Mouse (Mus musculus) erythroblast, adult 5-6 weeks (primary cell): ENCODE data around the gene Gmfb. TPM values are rescaled to one million over a fixed set of nuclear protein-coding genes. Genes with fewer than 3 reads are reported as not detected.
"Not testable (repeated sequence)": the region's sequence is repeated elsewhere in the genome, so short reads cannot be mapped to it uniquely, and the experiment has no call there.

Experiments
- ATAC-seq: replicated peaks from 2 replicates; pipeline ENCODE4 v1.8.0; 2016; ENCODE audit warnings: moderate number of reproducible peaks, mild to moderate bottlenecking, moderate TSS enrichment, inconsistent platforms; ENCODE audit not compliant: poor library complexity, low FRiP score, severe bottlenecking
- total RNA-seq, 2 experiments: library from RNA; stranded (forward) in 1 of 2; stranded (reverse) in 1 of 2; fragments of 150-400 nt in 1 of 2; fragments of 200-764, 138-1000 nt in 1 of 2; gene quantifications; 2 replicates each; pipeline versions ENCODE4 v1.2.3 to v1.2.4; 2015 to 2017; ENCODE audit warnings: low replicate concordance in 2 of 2

Gene Gmfb
- total RNA-seq (2015; ENCODE audit: low replicate concordance) (20.4 and 31.3 TPM in 2 replicates), total RNA-seq (2017; ENCODE audit: low replicate concordance) (23.1 and 25.0 TPM in 2 replicates)

GRCm38 (mm10) chr14:46821873-46822716 is at the start of gene Gmfb:
Gene Gmfb (minus strand): TSS chr14:46822242.
- peak; percentile 97 for ATAC-seq

- ATAC-seq, result no peak
Measured at GRCm38 (mm10) chr14:46862922-46863321, 40.9 kb upstream of the Gmfb start.

- ATAC-seq, result no peak
Measured at GRCm38 (mm10) chr14:46853677-46854076, 31.6 kb upstream of the Gmfb start.

- no peak for ATAC-seq
Measured at GRCm38 (mm10) chr14:46849769-46850168, 27.7 kb upstream of the Gmfb start.

- ATAC-seq, result no peak
Measured at GRCm38 (mm10) chr14:46848736-46849135, 26.7 kb upstream of the Gmfb start.

GRCm38 (mm10) chr14:46848063-46848590 is 26.1 kb upstream of the Gmfb start:
- no peak for ATAC-seq

GRCm38 (mm10) chr14:46845706-46846105 is 23.7 kb upstream of the Gmfb start:
- no peak for ATAC-seq

- no peak for ATAC-seq
Measured at GRCm38 (mm10) chr14:46839326-46839725, 17.3 kb upstream of the Gmfb start.

GRCm38 (mm10) chr14:46832354-46833272 is 10.6 kb upstream of the Gmfb start:
- ATAC-seq, result peak; percentile 7

GRCm38 (mm10) chr14:46831837-46832333 is 9.8 kb upstream of the Gmfb start, which contains the start of gene Cgrrf1:
Gene Cgrrf1 (plus strand): TSS chr14:46832125.
- peak; percentile 97 for ATAC-seq

- no peak for ATAC-seq
Measured at GRCm38 (mm10) chr14:46831295-46831694, 9.3 kb upstream of the Gmfb start.

GRCm38 (mm10) chr14:46827430-46827829 is 5.4 kb upstream of the Gmfb start:
- ATAC-seq, result peak; percentile 46

GRCm38 (mm10) chr14:46823996-46824395 is 2.0 kb upstream of the Gmfb start:
- no peak for ATAC-seq

- peak; percentile 29; the same call in 1 of the 2 replicates for ATAC-seq
Measured at GRCm38 (mm10) chr14:46821271-46821872, 670 bp downstream of the Gmfb start.

GRCm38 (mm10) chr14:46819961-46820360 is 2.1 kb downstream of the Gmfb start:
- not testable (repeated sequence) for ATAC-seq

- no peak for ATAC-seq
Measured at GRCm38 (mm10) chr14:46818743-46819142, 3.3 kb downstream of the Gmfb start.

- no peak for ATAC-seq
Measured at GRCm38 (mm10) chr14:46816916-46817622, 5.0 kb downstream of the Gmfb start.

- peak; percentile 89 for ATAC-seq
Measured at GRCm38 (mm10) chr14:46815640-46816039, 6.4 kb downstream of the Gmfb start.

GRCm38 (mm10) chr14:46807927-46808326 is 14.1 kb downstream of the Gmfb start:
- no peak for ATAC-seq
